ENCODE assay signal across 21 mouse cellular contexts in the genomic region with DNA sequence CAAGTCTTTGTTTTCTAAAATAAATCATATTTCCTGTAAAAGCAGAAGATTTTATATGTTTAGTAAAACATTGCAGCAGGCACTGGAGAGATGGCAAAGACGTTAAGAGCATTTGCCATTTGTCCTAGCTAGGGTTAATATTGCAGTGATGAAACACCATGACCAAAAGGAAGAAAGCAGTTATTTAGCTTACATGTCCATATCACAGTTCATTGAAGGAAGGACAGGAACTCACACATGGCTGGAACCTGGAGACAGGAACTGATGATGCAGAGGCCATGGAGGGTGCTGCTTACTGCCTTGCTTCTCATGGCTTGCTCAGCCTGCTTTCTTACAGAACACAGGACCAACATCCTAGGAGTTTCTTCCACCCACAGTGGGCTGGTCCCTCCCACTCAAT.
"Had no signal": no experiment of that assay in that cellular context is flagged by ENCODE, and none has a peak within 500 bp of the region (broad histone marks: within the 10 kb centered on the region; RNA-seq: fewer than 3 reads in every experiment).

No protein-coding gene starts in this region.

- H3K9me3 ChIP-seq: liver, embryonic 15.5 days; lung, embryonic 15.5 days; midbrain, embryonic 10.5 days; midbrain, embryonic 12.5 days; neural tube, embryonic 13.5 days; neural tube, embryonic 15.5 days; stomach, embryonic 15.5 days had no signal

- DNase-seq: liver, postnatal 0 days; lung, adult 2 months; lung, postnatal 14 days; lung, postnatal 36 days; midbrain, embryonic 14.5 days; right cerebral cortex, postnatal 14 days; thymus, adult 2 months; thymus, postnatal 25 days; thymus, postnatal 4 days had no signal

- H3K4me3 ChIP-seq: liver, embryonic 15.5 days; lung, embryonic 15.5 days; midbrain, embryonic 10.5 days; midbrain, embryonic 12.5 days; myocyte; neural tube, embryonic 13.5 days; neural tube, embryonic 15.5 days; stomach, embryonic 15.5 days had no signal

- H3K27me3 ChIP-seq: liver, embryonic 15.5 days; lung, embryonic 15.5 days; midbrain, embryonic 12.5 days; neural tube, embryonic 13.5 days; neural tube, embryonic 15.5 days; stomach, embryonic 15.5 days had no signal

- H3K4me1 ChIP-seq: lung, embryonic 15.5 days; midbrain, embryonic 10.5 days; midbrain, embryonic 12.5 days; stomach, embryonic 15.5 days had no signal

- H3K4me2 ChIP-seq: liver, embryonic 15.5 days; lung, embryonic 15.5 days; midbrain, embryonic 12.5 days; neural tube, embryonic 13.5 days; neural tube, embryonic 15.5 days; stomach, embryonic 15.5 days had no signal

- H3K9ac ChIP-seq: liver, embryonic 15.5 days; liver, postnatal 0 days; lung, embryonic 15.5 days; midbrain, embryonic 12.5 days; neural tube, embryonic 13.5 days; neural tube, embryonic 15.5 days; stomach, embryonic 15.5 days had no signal

- H3K27ac ChIP-seq: liver, embryonic 15.5 days; lung, embryonic 15.5 days; macrophage; midbrain, embryonic 10.5 days; midbrain, embryonic 12.5 days; neural tube, embryonic 13.5 days; neural tube, embryonic 15.5 days; stomach, embryonic 15.5 days; stomach, postnatal 0 days had no signal

- ATAC-seq: liver, postnatal 0 days; lung, postnatal 0 days; midbrain, embryonic 16.5 days had no signal

- H3K36me3 ChIP-seq: liver, embryonic 15.5 days; lung, embryonic 15.5 days; midbrain, embryonic 12.5 days; neural tube, embryonic 13.5 days; neural tube, embryonic 15.5 days; stomach, embryonic 15.5 days had no signal
